Mouse (Mus musculus) brain, embryonic 18.5 days (tissue): ENCODE results near the gene Tesc.

Source experiments
- DNase-seq: peaks from one replicate; pipeline ENCODE4 v3.0.0-alpha.2; 2012; ENCODE audit warnings: low read depth, low spot score

Gene Tesc

GRCm38 (mm10) chr5:118043761-118044160 lies 16.2 kb downstream of the Tesc start:
- DNase-seq: no peak

- no peak for DNase-seq
These were observed 17.4 kb downstream of the Tesc start for GRCm38 (mm10) chr5:118044907-118045306.

GRCm38 (mm10) chr5:118045385-118045784 lies 17.8 kb downstream of the Tesc start:
- no peak for DNase-seq

- no peak for DNase-seq
These were observed 19.7 kb downstream of the Tesc start for GRCm38 (mm10) chr5:118047091-118047757.

GRCm38 (mm10) chr5:118048412-118048811 lies 20.9 kb downstream of the Tesc start:
- DNase-seq: no peak

- DNase-seq: no peak
These were observed 21.4 kb downstream of the Tesc start for GRCm38 (mm10) chr5:118048928-118049327.

- no peak for DNase-seq
These were observed 23.2 kb downstream of the Tesc start for GRCm38 (mm10) chr5:118050743-118051142.

- no peak for DNase-seq
These were observed 24.6 kb downstream of the Tesc start for GRCm38 (mm10) chr5:118051981-118052662.

- no peak for DNase-seq
These were observed 25.7 kb downstream of the Tesc start for GRCm38 (mm10) chr5:118053205-118053604.

GRCm38 (mm10) chr5:118057508-118058111 lies 30.1 kb downstream of the Tesc start:
- no peak for DNase-seq

- DNase-seq: no peak
These were observed 31.3 kb downstream of the Tesc start for GRCm38 (mm10) chr5:118058858-118059257.

- DNase-seq: no peak
These were observed 32.1 kb downstream of the Tesc start for GRCm38 (mm10) chr5:118059646-118060045.

- no peak for DNase-seq
These were observed 33.8 kb downstream of the Tesc start for GRCm38 (mm10) chr5:118061391-118061790.

GRCm38 (mm10) chr5:118063181-118063621 lies 35.7 kb downstream of the Tesc start:
- DNase-seq: no peak

- DNase-seq: no peak
These were observed 36.9 kb downstream of the Tesc start for GRCm38 (mm10) chr5:118064284-118064901.

- no peak for DNase-seq
These were observed 38.1 kb downstream of the Tesc start for GRCm38 (mm10) chr5:118065516-118066255.

- no peak for DNase-seq
These were observed 39.3 kb downstream of the Tesc start for GRCm38 (mm10) chr5:118066828-118067227.

- DNase-seq: no peak
These were observed 40.0 kb downstream of the Tesc start for GRCm38 (mm10) chr5:118067572-118067971.

- no peak for DNase-seq
These were observed 40.5 kb downstream of the Tesc start for GRCm38 (mm10) chr5:118067984-118068494.

GRCm38 (mm10) chr5:118069315-118069714 lies 41.8 kb downstream of the Tesc start:
- no peak for DNase-seq

GRCm38 (mm10) chr5:118071766-118072165 lies 44.2 kb downstream of the Tesc start:
- DNase-seq: no peak
